ENCODE assay signal across 10 mouse cellular contexts in the genomic region with DNA sequence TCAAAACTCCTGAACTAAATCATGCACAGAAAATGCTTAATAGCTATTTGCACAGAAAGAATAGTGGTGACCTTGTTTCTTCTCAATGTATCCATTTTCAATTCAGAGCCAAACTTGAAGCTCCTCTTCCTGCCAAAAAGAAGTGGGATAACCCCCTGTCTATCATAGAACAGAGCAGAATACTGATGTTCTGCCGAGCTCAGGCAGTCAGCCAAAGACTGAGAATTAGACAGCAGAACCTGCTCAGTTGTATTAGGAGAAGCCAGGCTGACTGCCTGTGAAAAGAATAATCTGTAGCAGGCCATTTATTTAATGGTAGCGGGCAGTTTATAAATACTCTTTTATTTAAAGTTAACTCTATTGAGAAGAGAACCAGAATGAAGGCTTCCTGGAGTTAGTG.
A peak's percentile ranks its signal among the peaks of the same experiment; 100 is the strongest.
DNase-seq lines count a peak whose midpoint lies in the region; ATAC-seq lines count a peak whose summit lies in the region.
"Had no signal": no experiment of that assay in that cellular context is flagged by ENCODE, and none has a peak within 500 bp of the region (broad histone marks: within the 10 kb centered on the region; RNA-seq: fewer than 3 reads in every experiment).

No protein-coding gene starts in this region.

- no peaks in the 10 kb centered on the region for H3K36me3 ChIP-seq in intestine, embryonic 16.5 days (ENCODE audit: control insufficient read depth, insufficient read depth, low read length)
- H3K36me3 ChIP-seq: neural tube, embryonic 13.5 days had no signal

- H3K9me3 ChIP-seq in intestine, embryonic 16.5 days (ENCODE audit: control insufficient read depth, low read length) = no peaks in the 10 kb centered on the region
- H3K9me3 ChIP-seq: neural tube, embryonic 13.5 days had no signal

- 48% methylated on average over 2 of the region's 2 CpGs for WGBS in intestine, embryonic 16.5 days

- H3K9ac ChIP-seq in intestine, embryonic 16.5 days (ENCODE audit: low read depth, low read length) = no peak overlapping the region
- H3K9ac ChIP-seq: neural tube, embryonic 13.5 days had no signal

- H3K27me3 ChIP-seq in intestine, embryonic 16.5 days (replicated peaks; ENCODE audit: control insufficient read depth, insufficient read depth, low read length) = no peaks in the 10 kb centered on the region
- H3K27me3 ChIP-seq: neural tube, embryonic 13.5 days had no signal

- no peak overlapping the region for H3K4me2 ChIP-seq in intestine, embryonic 16.5 days (ENCODE audit: low read depth, low read length)
- H3K4me2 ChIP-seq: neural tube, embryonic 13.5 days had no signal

- H3K4me3 ChIP-seq in intestine, embryonic 16.5 days (ENCODE audit: low read length) = no peak overlapping the region
- H3K4me3 ChIP-seq: neural tube, embryonic 13.5 days had no signal

- no peak for ATAC-seq in intestine, embryonic 16.5 days
- no peak for ATAC-seq in erythroid progenitor cell, adult 5-6 weeks (replicated peaks; ENCODE audit: low FRiP score, poor library complexity, severe bottlenecking)

- H3K4me1 ChIP-seq in intestine, embryonic 16.5 days (ENCODE audit: control insufficient read depth, insufficient read depth, low read length) = no peaks in the 10 kb centered on the region
- H3K4me1 ChIP-seq: neural tube, embryonic 13.5 days had no signal

- H3K27ac ChIP-seq in intestine, embryonic 16.5 days (ENCODE audit: low read length) = no peak overlapping the region
- H3K27ac ChIP-seq: neural tube, embryonic 13.5 days had no signal

- peak; percentile 47 for DNase-seq in gastrocnemius, postnatal 14 days
- DNase-seq in gastrocnemius, adult 18-20 months (ENCODE audit: low spot score) = no peak
- peak; percentile 51 for DNase-seq in brain, embryonic 18.5 days (ENCODE audit: low read depth, low spot score)
- DNase-seq in frontal cortex, postnatal 14 days (ENCODE audit: low spot score in 2 of 2) = peak; percentile 27 to 33
- peak; percentile 86 for DNase-seq in left cerebral cortex, postnatal 4 days
- DNase-seq in kidney, postnatal 4 days = no peak
- DNase-seq: lung, adult 18-20 months had no signal

- intact Hi-C loops in gastrocnemius, postnatal 14 days (cut with DNase I; ENCODE audit: low total_unique reads) = no loop called here
- intact Hi-C loops in left cerebral cortex, postnatal 4 days (cut with DNase I) = no loop called here

Comparison
In these comparisons a context has a peak if more than half of its experiments do, and no peak if none do; other contexts are left out.
1. DNase-seq: peak in gastrocnemius, postnatal 14 days (single experiment), brain, embryonic 18.5 days (single experiment), frontal cortex, postnatal 14 days (2 of 2) and left cerebral cortex, postnatal 4 days (single experiment); none in gastrocnemius, adult 18-20 months (single experiment) and kidney, postnatal 4 days (0 of 2).